1 mouse cellular context compared by ENCODE assay signal in genomic region chr1:159286833-159287232, GRCm38 (mm10).
TF ChIP-seq lines count a peak whose summit lies in the region.

No protein-coding gene starts in this region.

TF ChIP-seq in MEL, 35 proteins besides CTCF, POLR2A, EP300 and RAD21 (continued from another document):
- no peak for TF ChIP-seq MAFK (IDR thresholded peaks at IDR 0.05; ENCODE audit: borderline replicate concordance, low read depth, low read length)
- TF ChIP-seq GABPA (IDR thresholded peaks at IDR 0.05; ENCODE audit: low read depth, low read length): no peak
- no peak for TF ChIP-seq TBP (IDR thresholded peaks at IDR 0.05; ENCODE audit: low read depth, low read length)
- TF ChIP-seq MYC (IDR thresholded peaks at IDR 0.05; ENCODE audit: low read depth, low read length): no peak
- TF ChIP-seq UBTF (IDR thresholded peaks at IDR 0.05; ENCODE audit: borderline replicate concordance, insufficient read depth, low read depth, low read length): no peak
